Mouse (Mus musculus) heart, postnatal 0 days (tissue): ENCODE results near the gene Dhrs11.

ENCODE experiments used
- CTCF ChIP-seq: IDR thresholded peaks from 2 replicates; pipeline ENCODE4 v1.5.1; 2016; ENCODE audit warnings: antibody characterized with exemption, control low read depth, low read depth
- EP300 ChIP-seq: IDR thresholded peaks from 2 replicates; pipeline ENCODE4 v1.6.1; 2016; ENCODE audit warnings: antibody characterized with exemption, low read depth

GRCm38 (mm10) chr11:84855285-84855684, 26.5 kb upstream of the Dhrs11 start:
- TF ChIP-seq CTCF (no peak), EP300 (no peak)
